Mouse (Mus musculus): ENCODE measurements at regions not wholly inside any gene's neighbourhood (a gene's known extent, or its start where the extent isn't known, plus 50 kb on each side); places are given as distances from the start of the nearest gene placed in this dataset.

DNA sequence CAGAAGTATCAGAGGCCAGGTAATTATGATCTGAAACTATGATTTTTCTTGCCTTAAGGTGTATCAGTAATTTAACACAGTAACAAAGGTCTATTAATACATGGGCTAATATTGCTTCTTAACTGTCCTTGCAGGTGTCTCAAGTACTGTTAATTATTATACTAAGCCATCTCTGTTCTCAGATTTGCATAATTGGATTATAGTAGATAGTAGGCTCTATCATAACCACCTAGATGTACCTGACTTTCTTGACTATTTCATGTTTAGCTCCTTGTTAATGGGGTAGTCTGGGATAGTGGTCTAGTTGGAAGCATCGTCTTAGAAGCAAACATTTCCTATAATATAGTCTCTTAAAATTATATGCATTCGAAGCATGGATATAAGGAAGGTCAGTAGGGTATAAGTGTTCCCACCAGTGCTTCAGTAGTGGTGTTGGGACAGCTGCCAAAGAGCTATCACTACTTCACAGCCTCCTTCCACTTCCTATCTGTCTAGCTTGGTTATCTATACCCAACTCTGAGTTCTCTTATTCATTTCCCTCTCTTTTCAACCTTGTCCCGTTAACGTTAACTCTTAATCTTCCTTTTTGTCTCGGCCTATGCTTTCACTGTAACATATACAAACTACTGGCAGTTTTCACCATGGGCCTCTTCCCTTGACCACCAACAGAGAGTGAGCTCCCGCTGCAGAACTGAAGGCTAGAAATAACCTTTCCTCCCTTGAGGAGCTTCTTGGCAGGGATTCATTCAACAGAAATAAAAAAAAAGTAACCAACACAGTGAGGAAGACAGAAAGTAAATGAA is 630.9 kb upstream of the Lcorl start:
- Histone ChIP-seq H3K9me3 (no peaks in the 10 kb centered on the region), H3K4me2 (replicated peaks) (no peak overlapping the region), H3K36me3 (no peaks in the 10 kb centered on the region), H3K4me1 (replicated peaks) (no peaks in the 10 kb centered on the region), H3K4me3 (replicated peaks) (no peak overlapping the region), H3K27me3 (replicated peaks) (no peaks in the 10 kb centered on the region), H3K27ac (no peak overlapping the region), H3K9ac (no peak overlapping the region)
- 0 out of 2 replicates have a peak, but pooled peaks have one; percentile 15 for ATAC-seq
- WGBS = 63% methylated on average over 6 of the region's 6 CpGs

DNA sequence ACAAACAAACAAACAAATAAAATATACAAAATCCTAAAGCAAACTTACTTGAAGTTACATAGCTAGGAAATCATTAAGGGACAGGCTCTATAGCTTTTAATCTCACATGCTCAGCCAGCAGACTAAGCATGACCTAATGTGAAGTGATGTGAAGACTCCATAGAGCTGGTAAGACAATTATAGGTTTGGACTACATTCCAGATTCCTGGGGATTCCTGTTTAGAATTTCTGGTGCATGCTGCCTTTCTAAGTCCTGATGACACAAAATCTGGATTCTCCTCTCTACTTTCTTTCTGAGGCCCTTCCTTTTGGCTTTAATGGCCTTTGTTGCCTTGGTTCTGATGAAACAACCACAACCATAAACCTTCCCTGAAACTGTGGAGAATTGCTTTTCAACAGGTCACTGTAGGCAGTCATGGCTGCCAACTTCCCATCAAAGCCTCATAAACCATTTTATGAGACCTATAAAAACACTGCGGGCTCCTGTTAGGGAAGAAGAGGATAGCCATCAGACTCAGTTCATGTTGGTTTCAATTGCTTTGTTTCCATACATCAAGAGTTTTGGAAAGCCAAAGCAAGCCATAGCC is 629.4 kb upstream of the Lcorl start:
- no peaks in the 10 kb centered on the region for H3K9me3 ChIP-seq
- H3K27ac ChIP-seq = no peak overlapping the region
- no peak overlapping the region for H3K4me3 ChIP-seq (replicated peaks)
- H3K4me2 ChIP-seq (replicated peaks) = no peak overlapping the region
- no peaks in the 10 kb centered on the region for H3K4me1 ChIP-seq (replicated peaks)
- H3K27me3 ChIP-seq (replicated peaks) = no peaks in the 10 kb centered on the region
- no peak; the same call in 1 of the 2 replicates for ATAC-seq
- no peaks in the 10 kb centered on the region for H3K36me3 ChIP-seq
- no peak overlapping the region for H3K9ac ChIP-seq
- WGBS = 45% methylated on average over 1 of the region's 1 CpGs

DNA sequence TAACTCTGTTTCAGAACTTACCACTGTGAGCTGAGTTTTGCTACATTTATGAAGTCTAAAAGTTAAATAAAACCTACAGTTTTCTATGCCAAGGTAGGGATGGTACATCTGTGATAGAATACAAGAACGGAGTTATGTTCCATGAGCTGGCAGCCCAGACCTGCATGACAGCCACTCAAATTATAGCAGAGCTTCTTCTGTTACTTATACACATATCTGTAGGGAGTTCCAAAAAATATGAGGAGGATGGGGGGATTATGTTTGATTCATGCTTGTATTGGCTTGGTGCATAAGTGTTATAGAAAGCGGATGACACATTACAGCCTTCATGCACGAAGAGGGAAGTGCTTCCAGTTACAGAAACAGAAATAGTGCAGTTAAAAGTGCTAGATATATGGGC is 598.9 kb upstream of the Lcorl start:
- Histone ChIP-seq H3K36me3 (no peaks in the 10 kb centered on the region), H3K4me2 (replicated peaks) (no peak overlapping the region), H3K9ac (no peak overlapping the region), H3K9me3 (no peaks in the 10 kb centered on the region), H3K4me3 (replicated peaks) (no peak overlapping the region), H3K4me1 (replicated peaks) (no peaks in the 10 kb centered on the region), H3K27me3 (replicated peaks) (no peaks in the 10 kb centered on the region), H3K27ac (no peak overlapping the region)
- ATAC-seq = no peak
- WGBS = 76% methylated on average over 3 of the region's 3 CpGs

DNA sequence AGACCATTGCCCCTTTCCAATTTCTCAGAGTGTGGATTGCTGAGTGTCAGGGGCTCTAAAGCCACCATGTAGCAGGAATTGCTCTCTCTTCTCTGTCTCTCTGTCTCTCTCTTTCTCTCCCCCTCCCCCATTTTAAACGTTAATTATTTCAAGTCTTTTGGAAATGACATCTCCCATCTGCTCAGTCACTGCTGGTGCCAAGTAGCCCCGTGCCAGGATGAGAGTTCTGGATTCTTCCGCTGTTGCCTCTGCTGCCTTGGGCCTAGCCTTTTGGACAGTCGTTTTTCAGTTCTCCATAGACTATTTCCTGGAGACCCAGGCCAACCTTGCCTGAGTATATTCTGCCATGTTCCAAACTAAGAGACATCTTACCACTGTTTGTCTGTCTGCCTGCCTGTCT is 590.9 kb upstream of the Lcorl start:
- H3K36me3 ChIP-seq = no peaks in the 10 kb centered on the region
- H3K27ac ChIP-seq = no peak overlapping the region
- no peak overlapping the region for H3K4me3 ChIP-seq (replicated peaks)
- H3K9me3 ChIP-seq = no peaks in the 10 kb centered on the region
- no peak for ATAC-seq
- H3K27me3 ChIP-seq (replicated peaks) = no peaks in the 10 kb centered on the region
- no peak overlapping the region for H3K4me2 ChIP-seq (replicated peaks)
- WGBS = 65% methylated on average over 4 of the region's 4 CpGs
- H3K4me1 ChIP-seq (replicated peaks) = no peaks in the 10 kb centered on the region
- H3K9ac ChIP-seq = no peak overlapping the region

DNA sequence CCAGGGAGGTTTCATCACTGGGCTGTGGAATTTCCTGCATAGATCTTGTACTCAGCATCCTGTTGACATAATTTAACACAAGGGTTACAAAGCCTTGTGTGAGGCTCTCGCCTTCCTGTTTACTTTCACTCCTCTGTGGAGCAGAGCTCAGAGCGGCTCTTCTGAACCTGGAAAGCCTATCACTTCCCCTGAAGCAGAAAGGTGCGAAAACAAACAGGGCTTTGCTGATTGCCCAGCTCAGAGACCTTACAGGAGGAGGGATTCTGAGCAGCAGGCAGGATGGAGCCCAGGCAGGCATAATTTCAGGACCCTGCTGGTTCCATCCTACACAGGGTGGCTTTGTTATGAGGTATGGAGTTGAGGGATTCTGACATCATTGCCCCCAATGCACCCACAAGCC is 588.4 kb upstream of the Lcorl start:
- Histone ChIP-seq H3K4me1 (replicated peaks) (no peaks in the 10 kb centered on the region), H3K27me3 (replicated peaks) (no peaks in the 10 kb centered on the region), H3K4me3 (replicated peaks) (no peak overlapping the region), H3K27ac (no peak overlapping the region), H3K9ac (no peak overlapping the region), H3K9me3 (no peaks in the 10 kb centered on the region), H3K36me3 (no peaks in the 10 kb centered on the region), H3K4me2 (replicated peaks) (no peak overlapping the region)
- ATAC-seq = peak; percentile 66
- WGBS = 28% methylated on average over 3 of the region's 3 CpGs

DNA sequence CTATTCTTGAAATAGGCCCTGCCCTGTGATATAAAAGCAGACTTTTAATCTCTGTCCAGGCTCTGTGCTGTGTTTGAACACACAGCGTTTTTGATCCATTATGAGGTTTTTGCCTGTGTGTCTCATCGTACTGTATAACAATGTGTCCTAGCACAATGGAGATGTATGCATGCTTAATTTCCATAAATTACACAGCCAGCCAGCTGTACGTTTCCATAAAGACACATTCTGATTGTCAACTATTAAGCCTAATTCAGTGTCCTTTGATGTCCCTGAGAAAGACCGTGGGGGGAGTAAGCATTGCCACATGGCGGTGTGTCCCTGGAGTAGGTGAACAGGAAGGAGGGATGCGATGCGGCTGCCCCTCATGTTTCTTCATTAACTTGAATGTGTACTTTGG is 587.7 kb upstream of the Lcorl start:
- WGBS = 45% methylated on average over 7 of the region's 7 CpGs
- Histone ChIP-seq H3K9me3 (no peaks in the 10 kb centered on the region), H3K27me3 (replicated peaks) (no peaks in the 10 kb centered on the region), H3K9ac (no peak overlapping the region), H3K4me1 (replicated peaks) (no peaks in the 10 kb centered on the region), H3K4me3 (replicated peaks) (no peak overlapping the region), H3K36me3 (no peaks in the 10 kb centered on the region), H3K4me2 (replicated peaks) (no peak overlapping the region), H3K27ac (no peak overlapping the region)
- ATAC-seq = no peak

DNA sequence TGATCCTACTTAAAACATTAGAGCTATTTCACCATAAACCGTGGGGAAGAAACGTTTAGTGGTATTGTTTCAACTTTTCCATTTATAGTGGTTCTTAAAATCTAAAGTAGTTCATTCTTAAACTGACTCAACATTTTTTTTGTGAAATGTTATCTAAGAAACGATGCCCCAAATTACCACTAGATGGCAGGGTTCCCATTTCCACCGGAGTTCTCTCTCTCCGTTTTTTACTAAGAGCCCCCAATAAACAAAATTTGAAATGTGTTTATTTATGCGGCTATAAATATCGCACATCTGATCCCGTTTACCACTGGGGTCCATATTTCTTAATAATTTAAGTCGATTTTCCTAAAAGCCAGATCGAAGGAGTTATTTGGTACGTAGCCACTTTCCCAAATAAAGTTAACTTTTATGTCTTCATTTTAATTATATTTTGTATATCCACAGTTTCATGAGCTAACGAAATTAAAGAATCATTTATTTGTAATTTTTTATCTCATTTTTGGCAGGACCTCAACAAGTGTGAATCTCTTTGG is 586.5 kb upstream of the Lcorl start:
- no peaks in the 10 kb centered on the region for H3K27me3 ChIP-seq (replicated peaks)
- no peaks in the 10 kb centered on the region for H3K4me1 ChIP-seq (replicated peaks)
- peak overlapping the region; percentile 33; the same call in 1 of the 2 replicates for H3K4me2 ChIP-seq (replicated peaks)
- H3K4me3 ChIP-seq (replicated peaks) = no peak overlapping the region
- H3K36me3 ChIP-seq = no peaks in the 10 kb centered on the region
- no peaks in the 10 kb centered on the region for H3K9me3 ChIP-seq
- WGBS = 9% methylated on average over 12 of the region's 12 CpGs
- H3K27ac ChIP-seq = no peak overlapping the region
- no peak overlapping the region for H3K9ac ChIP-seq
- ATAC-seq = no peak

DNA sequence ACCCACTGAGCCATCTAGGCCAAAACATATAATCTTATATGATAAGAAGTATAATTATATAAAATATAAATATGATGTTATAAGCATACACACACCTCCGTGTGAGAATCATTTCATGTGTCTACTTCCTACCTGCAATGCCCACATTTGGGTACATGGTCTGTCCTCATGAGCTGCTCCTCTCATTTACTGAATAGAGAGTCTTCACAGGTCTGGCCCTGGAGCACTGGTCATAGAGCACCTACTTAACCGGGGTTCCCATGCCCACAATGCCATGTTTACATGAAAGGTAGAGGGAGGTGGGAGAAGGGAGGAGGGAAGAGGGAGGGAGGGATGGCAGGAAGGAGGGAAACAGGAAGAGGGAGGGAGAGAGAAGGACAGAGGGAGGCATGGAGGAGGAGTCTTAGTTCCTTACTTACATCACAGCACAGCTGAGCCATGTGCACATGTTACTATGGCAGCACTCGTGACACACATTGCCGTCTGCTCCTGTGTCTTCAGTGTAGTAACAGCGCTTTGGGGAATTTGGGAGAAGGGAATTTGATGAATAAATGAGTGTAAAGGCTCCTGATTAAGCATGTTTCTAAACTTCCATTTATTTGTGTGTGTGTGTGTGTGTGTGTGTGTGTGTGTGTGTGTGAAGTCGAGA is 585.3 kb upstream of the Lcorl start:
- WGBS = 69% methylated on average over 6 of the region's 6 CpGs
- Histone ChIP-seq H3K27me3 (replicated peaks) (no peaks in the 10 kb centered on the region), H3K36me3 (no peaks in the 10 kb centered on the region), H3K4me3 (replicated peaks) (no peak overlapping the region), H3K4me1 (replicated peaks) (no peaks in the 10 kb centered on the region), H3K9ac (no peak overlapping the region), H3K27ac (no peak overlapping the region), H3K9me3 (no peaks in the 10 kb centered on the region), H3K4me2 (replicated peaks) (no peak overlapping the region)
- ATAC-seq = no peak

DNA sequence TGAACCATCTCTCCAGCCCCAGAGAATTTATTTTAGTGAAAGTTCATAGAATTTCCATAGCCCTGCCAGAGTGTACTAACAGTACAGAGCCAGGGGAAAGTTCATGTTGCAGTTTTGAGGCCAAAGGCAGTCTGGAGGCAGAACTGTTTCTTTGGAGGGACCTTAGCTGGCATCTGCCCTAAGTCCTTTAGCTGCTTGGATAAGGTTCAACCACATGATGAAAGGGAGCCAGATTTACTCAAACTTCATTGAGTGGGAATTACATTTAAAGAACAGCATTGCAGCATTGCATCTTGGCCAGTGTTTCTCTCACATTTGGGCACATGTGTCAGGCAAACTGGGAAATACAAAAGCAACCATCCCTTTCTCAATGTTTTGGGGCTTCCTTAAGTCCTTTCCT is 584.3 kb upstream of the Lcorl start:
- no peak for ATAC-seq
- H3K36me3 ChIP-seq = no peaks in the 10 kb centered on the region
- H3K4me1 ChIP-seq (replicated peaks) = no peaks in the 10 kb centered on the region

DNA sequence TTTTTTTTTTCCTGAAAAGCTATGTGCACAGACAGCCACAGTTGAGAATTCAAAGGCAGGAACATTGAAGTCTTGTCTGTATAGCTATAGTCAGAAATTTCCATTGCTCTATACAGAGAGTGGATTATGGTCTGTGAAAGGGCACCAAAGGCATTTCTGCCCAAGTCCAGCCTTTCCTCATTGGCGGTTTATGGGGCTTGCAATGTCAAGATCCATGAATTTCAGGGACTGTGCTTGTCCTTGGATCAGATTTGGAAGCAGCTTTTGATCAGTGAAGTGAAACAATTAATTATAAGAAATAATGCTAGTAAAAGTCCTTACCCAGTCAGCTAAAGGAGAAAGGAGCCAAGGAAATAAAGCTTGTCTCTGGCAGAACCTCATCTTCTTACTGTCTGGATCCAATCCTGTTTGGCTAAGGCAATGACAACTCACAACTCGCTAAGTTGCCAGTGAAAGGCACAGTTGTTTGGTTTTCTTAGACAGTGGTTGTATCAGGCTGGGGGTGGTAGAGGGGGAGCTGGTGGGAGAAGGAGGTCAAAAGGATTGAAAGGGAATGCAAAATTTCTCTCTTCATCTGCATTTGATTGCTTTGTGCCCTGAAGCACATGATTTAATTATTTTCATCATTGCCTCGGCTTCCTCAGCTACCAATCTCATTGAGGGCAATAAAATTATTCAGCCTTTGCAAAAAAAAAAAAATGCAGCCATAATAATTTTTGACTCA is 574.4 kb upstream of the Lcorl start:
- Histone ChIP-seq H3K4me3 (replicated peaks) (no peak overlapping the region), H3K4me2 (replicated peaks) (no peak overlapping the region), H3K4me1 (replicated peaks) (no peaks in the 10 kb centered on the region), H3K27me3 (replicated peaks) (no peaks in the 10 kb centered on the region), H3K9me3 (no peaks in the 10 kb centered on the region), H3K36me3 (no peaks in the 10 kb centered on the region), H3K9ac (no peak overlapping the region), H3K27ac (no peak overlapping the region)
- ATAC-seq = no peak
- 75% methylated on average over 3 of the region's 3 CpGs for WGBS

More for the DNA sequence above, 584.3 kb upstream of the Lcorl start:
- H3K9ac ChIP-seq = no peak overlapping the region
- H3K4me3 ChIP-seq (replicated peaks) = no peak overlapping the region
- no peaks in the 10 kb centered on the region for H3K27me3 ChIP-seq (replicated peaks)
- no peak overlapping the region for H3K27ac ChIP-seq
- H3K4me2 ChIP-seq (replicated peaks) = no peak overlapping the region
- no peaks in the 10 kb centered on the region for H3K9me3 ChIP-seq

DNA sequence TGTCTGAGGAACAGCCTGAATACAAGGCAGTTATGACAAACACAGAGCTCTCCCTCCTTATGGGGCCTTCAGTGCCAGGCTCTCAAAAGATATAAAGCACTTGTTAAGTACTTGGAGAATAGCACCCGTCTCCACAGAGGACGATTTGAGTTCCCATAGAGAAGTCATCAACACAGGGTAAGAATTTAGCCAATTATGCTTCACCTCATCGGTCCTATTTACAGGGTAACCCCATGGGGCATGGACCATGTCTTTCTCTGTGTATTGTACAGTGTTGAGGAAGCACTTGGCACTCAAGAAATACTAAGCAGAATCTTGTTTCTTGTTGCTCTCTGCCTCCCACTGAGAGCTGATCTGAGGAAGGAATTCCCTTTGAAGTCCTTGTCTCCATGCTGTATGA is 565.3 kb upstream of the Lcorl start:
- H3K27me3 ChIP-seq (replicated peaks) = no peaks in the 10 kb centered on the region
- no peak overlapping the region for H3K27ac ChIP-seq
- ATAC-seq = no peak
- H3K9me3 ChIP-seq = no peaks in the 10 kb centered on the region
- no peak overlapping the region for H3K4me2 ChIP-seq (replicated peaks)
- H3K4me1 ChIP-seq (replicated peaks) = no peaks in the 10 kb centered on the region
- WGBS = 80% methylated on average over 3 of the region's 3 CpGs
- no peaks in the 10 kb centered on the region for H3K36me3 ChIP-seq
- no peak overlapping the region for H3K9ac ChIP-seq
- H3K4me3 ChIP-seq (replicated peaks) = no peak overlapping the region

DNA sequence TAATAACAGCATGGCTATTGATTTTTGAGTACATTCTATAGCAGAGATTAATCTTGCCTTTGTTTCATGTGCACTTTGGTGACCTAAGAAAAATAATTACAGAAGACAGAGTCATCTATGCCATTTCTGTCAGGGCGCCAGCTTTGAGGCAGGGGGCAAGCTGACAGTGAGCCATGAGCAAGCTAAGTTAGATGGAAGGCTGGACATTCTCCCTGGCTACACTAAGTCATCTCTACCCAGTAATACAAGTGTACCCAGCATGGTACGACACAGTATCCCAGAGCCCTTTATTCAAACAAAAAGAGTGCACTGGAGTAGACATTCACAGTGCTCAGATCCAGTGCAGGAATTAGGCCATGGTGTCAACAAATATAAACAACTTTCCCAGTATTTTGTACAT is 549.6 kb upstream of the Lcorl start:
- no peak overlapping the region for H3K4me3 ChIP-seq (replicated peaks)
- H3K27ac ChIP-seq = no peak overlapping the region
- H3K27me3 ChIP-seq (replicated peaks) = no peaks in the 10 kb centered on the region
- ATAC-seq = no peak
- no peak overlapping the region for H3K4me2 ChIP-seq (replicated peaks)
- no peak overlapping the region for H3K9ac ChIP-seq
- 56% methylated on average over 2 of the region's 2 CpGs for WGBS
- H3K4me1 ChIP-seq (replicated peaks) = no peaks in the 10 kb centered on the region
- H3K36me3 ChIP-seq = no peaks in the 10 kb centered on the region
- no peaks in the 10 kb centered on the region for H3K9me3 ChIP-seq
